Comparison of ENCODE assay signal across 14 mouse cellular contexts in genomic region chr1:132890161-132890794, GRCm38 (mm10). TPM values are rescaled to one million over a fixed set of nuclear protein-coding genes. Genes with fewer than 3 reads are reported as not detected.
DNase-seq lines count a peak whose midpoint lies in the region; ATAC-seq lines count a peak whose summit lies in the region.
"Had no signal": no experiment of that assay in that cellular context is flagged by ENCODE, and none has a peak within 500 bp of the region (broad histone marks: within the 10 kb centered on the region; RNA-seq: fewer than 3 reads in every experiment).

No protein-coding gene starts in this region.

- H3K4me2 ChIP-seq in midbrain, embryonic 14.5 days (ENCODE audit: low read length) = no peak overlapping the region
- H3K4me2 ChIP-seq in stomach, embryonic 15.5 days = no peak overlapping the region
- H3K4me2 ChIP-seq: embryonic facial prominence, embryonic 12.5 days had no signal

- H3K4me1 ChIP-seq in midbrain, embryonic 14.5 days (ENCODE audit: control insufficient read depth, insufficient read depth, low read length) = peaks cover 20% of the 10 kb centered on the region
- peaks cover 27% of the 10 kb centered on the region for H3K4me1 ChIP-seq in midbrain, embryonic 10.5 days
- no peaks in the 10 kb centered on the region; the same call in 1 of the 2 replicates for H3K4me1 ChIP-seq in stomach, embryonic 15.5 days
- H3K4me1 ChIP-seq: embryonic facial prominence, embryonic 12.5 days had no signal

- no peak overlapping the region; the same call in 1 of the 2 replicates for H3K9ac ChIP-seq in midbrain, embryonic 14.5 days (replicated peaks; ENCODE audit: low read length)
- no peak overlapping the region for H3K9ac ChIP-seq in stomach, embryonic 15.5 days
- H3K9ac ChIP-seq: embryonic facial prominence, embryonic 12.5 days; liver, embryonic 14.5 days had no signal

- 0 out of 2 replicates have a peak overlapping the region, but pooled peaks have one; percentile 49 for H3K27ac ChIP-seq in midbrain, embryonic 14.5 days (replicated peaks; ENCODE audit: low read depth, low read length)
- no peak overlapping the region for H3K27ac ChIP-seq in midbrain, embryonic 10.5 days (replicated peaks)
- H3K27ac ChIP-seq in stomach, embryonic 15.5 days = no peak overlapping the region
- H3K27ac ChIP-seq: embryonic facial prominence, embryonic 12.5 days; liver, embryonic 14.5 days had no signal

- DNase-seq in heart, adult 18-20 months = peak; percentile 7 to 17
- no peak for DNase-seq in heart, adult 9 months (ENCODE audit: low spot score in 2 of 2)
- DNase-seq in midbrain, embryonic 14.5 days = peak; percentile 63
- DNase-seq in midbrain, embryonic 10.5 days (ENCODE audit: low spot score) = no peak
- no peak for DNase-seq in kidney, postnatal 36 days
- no peak for DNase-seq in adrenal gland, postnatal 25 days
- DNase-seq: heart, postnatal 4 days; right cerebral cortex, postnatal 25 days had no signal

- no peaks in the 10 kb centered on the region for H3K9me3 ChIP-seq in midbrain, embryonic 14.5 days (ENCODE audit: control insufficient read depth, low read length)
- no peaks in the 10 kb centered on the region for H3K9me3 ChIP-seq in midbrain, embryonic 10.5 days (replicated peaks)
- no peaks in the 10 kb centered on the region for H3K9me3 ChIP-seq in stomach, embryonic 15.5 days
- H3K9me3 ChIP-seq: embryonic facial prominence, embryonic 12.5 days had no signal

- 68% methylated on average over 11 of the region's 11 CpGs for WGBS in midbrain, embryonic 14.5 days
- WGBS in midbrain, embryonic 10.5 days = 79% methylated on average over 11 of the region's 11 CpGs
- WGBS in stomach, embryonic 15.5 days = 57% methylated on average over 11 of the region's 11 CpGs

- no peaks in the 10 kb centered on the region for H3K27me3 ChIP-seq in midbrain, embryonic 14.5 days (ENCODE audit: control insufficient read depth, insufficient read depth, low read length)
- H3K27me3 ChIP-seq in midbrain, embryonic 10.5 days (ENCODE audit: low read depth, poor library complexity, severe bottlenecking) = 0 out of 2 replicates have a peak, but pooled peaks cover 3% of the 10 kb centered on the region
- no peaks in the 10 kb centered on the region for H3K27me3 ChIP-seq in stomach, embryonic 15.5 days (replicated peaks)

- ATAC-seq in midbrain, embryonic 14.5 days (ENCODE audit: low FRiP score, low TSS enrichment) = no peak
- ATAC-seq in erythroblast, adult 5-6 weeks (replicated peaks; ENCODE audit: low FRiP score, poor library complexity, severe bottlenecking) = 0 out of 2 replicates have a peak, but pooled peaks have one; percentile 19
- ATAC-seq in stomach, embryonic 15.5 days (ENCODE audit: insufficient read depth, low FRiP score, low read depth) = peak; percentile 27; the same call in 1 of the 2 replicates
- ATAC-seq: Patski had no signal

- no peak overlapping the region for H3K4me3 ChIP-seq in midbrain, embryonic 14.5 days (replicated peaks; ENCODE audit: low read depth, low read length)
- no peak overlapping the region for H3K4me3 ChIP-seq in midbrain, embryonic 10.5 days
- H3K4me3 ChIP-seq in stomach, embryonic 15.5 days (replicated peaks) = no peak overlapping the region
- H3K4me3 ChIP-seq: embryonic facial prominence, embryonic 12.5 days; myocyte had no signal

- H3K36me3 ChIP-seq in midbrain, embryonic 14.5 days (ENCODE audit: control insufficient read depth, insufficient read depth, low read length) = peaks cover 7% of the 10 kb centered on the region; the same call in 1 of the 2 replicates
- H3K36me3 ChIP-seq in midbrain, embryonic 10.5 days = peaks cover 2% of the 10 kb centered on the region; the same call in 1 of the 2 replicates
- H3K36me3 ChIP-seq in stomach, embryonic 15.5 days = no peaks in the 10 kb centered on the region
- H3K36me3 ChIP-seq: embryonic facial prominence, embryonic 12.5 days had no signal

RNA-seq across cellular contexts. Expression of gene Lrrn2, which starts 10.2 kb away (rescaled TPM):
- total RNA-seq in heart, adult 18-20 months (2021) = 1 to 10 TPM; 3.8 to 4.2 TPM
- 36.5 and 37.0 TPM in 2 replicates for polyA plus RNA-seq in midbrain, embryonic 14.5 days (2014; fragmentation: Nextera tagmentation; extraction: Ambion mirVana)
- polyA plus RNA-seq in midbrain, embryonic 10.5 days (2016; fragmentation: Nextera tagmentation; extraction: Ambion mirVana) = 7.6 and 10.2 TPM in 2 replicates
- not detected in 2 replicates for total RNA-seq in erythroblast, adult 5-6 weeks (2015; ENCODE audit: low replicate concordance)
- total RNA-seq in erythroblast, adult 5-6 weeks (2017; ENCODE audit: low replicate concordance) = not detected in 2 replicates
- polyA plus RNA-seq in stomach, embryonic 15.5 days (2015; fragmentation: Nextera tagmentation; extraction: Ambion mirVana) = 3.9 and 5.4 TPM in 2 replicates
- 9.4 and 9.7 TPM in 2 replicates for total RNA-seq in adrenal gland, postnatal 25 days (2021)
- polyA plus RNA-seq: Patski had no signal

Comparison
In these comparisons a context has a peak if more than half of its experiments do, and no peak if none do; other contexts are left out.
1. DNase-seq: peak in heart, adult 18-20 months (2 of 2) and midbrain, embryonic 14.5 days (single experiment); none in heart, adult 9 months (0 of 2), midbrain, embryonic 10.5 days (single experiment), kidney, postnatal 36 days (0 of 2) and adrenal gland, postnatal 25 days (single experiment).
2. RNA of gene Lrrn2, which starts 10.2 kb away (total RNA-seq): 9.4 to 9.7 TPM in adrenal gland, postnatal 25 days and 3.8 to 4.2 TPM in heart, adult 18-20 months; not detected in erythroblast, adult 5-6 weeks; every median in the first group is over 4 times any median in the second.